Mouse (Mus musculus): ENCODE measurements at regions not wholly inside any gene's neighbourhood (a gene's known extent, or its start where the extent isn't known, plus 50 kb on each side); places are given as distances from the start of the nearest gene placed in this dataset.
"Not testable (repeated sequence)": the region's sequence is repeated elsewhere in the genome, so short reads cannot be mapped to it uniquely, and the experiment has no call there.

- intact Hi-C loops (cut with DNase I): not testable (repeated sequence)
- peak in 1 of 2 experiments; percentile 33 for DNase-seq (ENCODE audit: extremely low spot score in 1 of 2, low spot score in 2 of 2)
These were observed 216.4 kb downstream of the Gm31371 start for GRCm38 (mm10) chr8:20119581-20119980.

DNA sequence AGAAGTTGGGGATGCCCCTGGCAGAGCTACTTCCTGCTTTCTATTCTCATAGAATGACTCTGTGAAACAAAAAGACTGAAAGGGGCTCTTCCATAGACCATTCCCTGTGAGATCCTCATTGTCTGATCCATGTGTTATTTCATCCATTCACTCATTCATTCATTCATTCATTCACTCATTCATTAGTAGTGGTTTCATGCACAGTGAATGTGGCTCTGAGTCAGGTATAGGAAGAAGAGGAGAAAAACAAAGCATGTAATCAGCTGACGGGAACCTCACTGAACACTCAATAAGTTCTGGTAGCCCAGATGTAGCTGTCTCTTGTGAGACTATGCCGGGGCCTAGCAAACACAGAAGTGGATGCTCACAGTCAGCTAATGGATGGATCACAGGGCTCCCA is 217.0 kb downstream of the Gm31371 start:
- intact Hi-C loops (cut with DNase I); DNase-seq (ENCODE audit: extremely low spot score in 1 of 2, low spot score in 2 of 2): not testable (repeated sequence)

GRCm38 (mm10) chr8:20121391-20121909 is 218.3 kb downstream of the Gm31371 start:
- intact Hi-C loops (cut with DNase I): not testable (repeated sequence)

DNA sequence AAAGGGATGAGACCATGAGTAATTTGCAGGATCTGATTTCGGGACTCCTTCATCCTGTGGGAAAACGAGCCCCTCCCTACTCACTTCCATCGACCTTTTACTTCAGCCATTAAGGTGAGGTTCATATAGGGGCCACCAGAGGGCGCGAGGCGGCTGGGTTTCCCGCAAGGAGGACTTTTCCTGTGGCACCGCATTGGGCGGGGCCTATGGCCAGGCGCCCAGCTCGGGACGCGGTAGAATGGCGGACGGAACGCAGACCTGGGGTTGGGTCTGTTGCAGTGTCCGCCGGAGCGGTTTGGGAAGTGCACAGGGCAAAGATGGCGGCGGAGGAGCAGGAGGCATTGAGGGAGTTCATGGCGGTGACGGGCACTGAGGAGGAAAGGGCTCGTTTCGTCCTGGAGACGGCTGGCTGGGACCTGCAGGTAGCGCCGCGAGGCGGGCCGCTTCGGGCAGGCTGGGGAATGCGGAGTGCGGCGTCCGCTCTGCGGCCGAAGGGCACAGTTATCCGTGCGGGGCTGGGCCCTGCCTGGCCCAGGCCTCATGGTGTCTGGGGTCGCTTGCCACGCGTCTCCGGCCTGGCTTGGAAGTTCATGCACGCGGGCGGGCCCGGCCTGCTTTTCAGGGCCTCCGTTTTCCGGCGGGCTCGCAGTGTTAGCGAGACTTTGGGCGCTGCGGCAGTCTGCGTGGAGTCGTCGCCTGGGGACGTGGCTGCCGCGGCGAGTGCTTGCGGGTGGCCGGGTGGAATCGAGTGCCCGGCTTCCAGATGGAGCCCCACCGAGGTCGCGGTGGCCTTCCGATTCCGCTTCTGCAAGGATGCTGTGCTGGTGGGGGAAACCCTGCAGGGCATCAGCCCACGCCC is 219.1 kb downstream of the Gm31371 start:
- intact Hi-C loops (cut with DNase I): not testable (repeated sequence)

More at GRCm38 (mm10) chr8:20121391-20121909, 218.3 kb downstream of the Gm31371 start:
- DNase-seq (ENCODE audit: extremely low spot score in 1 of 2, low spot score in 2 of 2): not testable (repeated sequence)

GRCm38 (mm10) chr8:20123545-20123944 is 220.4 kb downstream of the Gm31371 start:
- intact Hi-C loops (cut with DNase I): not testable (repeated sequence)
- DNase-seq (ENCODE audit: extremely low spot score in 1 of 2, low spot score in 2 of 2): peak in 1 of 2 experiments; percentile 4

More for the DNA sequence above, 219.1 kb downstream of the Gm31371 start:
- peak; percentile 100 for DNase-seq (ENCODE audit: extremely low spot score in 1 of 2, low spot score in 2 of 2)

DNA sequence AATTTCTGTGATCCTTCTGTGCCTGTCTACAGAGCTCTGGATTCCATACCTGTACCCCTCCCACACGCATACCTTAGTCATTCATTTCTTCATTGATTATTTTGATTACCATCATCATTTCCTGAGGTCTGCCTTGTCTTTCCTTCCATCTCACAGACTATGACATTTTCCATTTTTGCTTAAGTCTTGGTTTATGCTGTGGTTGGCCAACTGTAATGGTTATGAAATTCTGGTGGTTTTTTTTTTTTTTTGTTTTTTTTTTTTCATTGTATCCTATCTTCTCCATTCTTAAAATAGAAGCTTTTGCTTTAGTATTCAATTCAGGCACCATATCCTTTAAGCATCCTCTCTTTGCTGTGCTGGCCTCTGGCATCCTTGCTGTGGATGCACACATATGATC is 227.4 kb downstream of the Gm15319 start:
- intact Hi-C loops (cut with DNase I); DNase-seq (ENCODE audit: extremely low spot score in 1 of 2, low spot score in 2 of 2): not testable (repeated sequence)

DNA sequence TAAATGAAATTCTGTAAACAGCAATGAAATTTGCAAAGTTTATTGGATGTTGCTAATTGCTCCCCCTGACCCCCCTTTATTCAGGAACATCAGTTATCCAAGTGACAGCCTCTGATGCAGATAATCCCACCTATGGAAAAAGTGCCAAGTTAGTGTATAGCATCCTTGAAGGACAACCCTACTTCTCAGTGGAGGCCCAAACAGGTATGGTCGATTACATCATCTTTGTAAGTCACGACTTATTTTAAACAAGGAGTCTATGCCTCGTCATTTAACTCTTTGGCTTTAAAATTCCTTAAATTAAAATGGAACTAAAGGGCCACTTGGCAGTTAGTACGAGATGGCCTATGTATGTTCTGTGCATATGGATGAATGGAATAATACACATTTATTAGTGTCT is 217.6 kb downstream of the Gm15319 start:
- intact Hi-C loops (cut with DNase I); DNase-seq (ENCODE audit: extremely low spot score in 1 of 2, low spot score in 2 of 2): not testable (repeated sequence)

GRCm38 (mm10) chr8:20151317-20152047 is 211.5 kb downstream of the Gm15319 start:
- intact Hi-C loops (cut with DNase I): not testable (repeated sequence)
- DNase-seq (ENCODE audit: extremely low spot score in 1 of 2, low spot score in 2 of 2): peak in 1 of 2 experiments; percentile 3

DNA sequence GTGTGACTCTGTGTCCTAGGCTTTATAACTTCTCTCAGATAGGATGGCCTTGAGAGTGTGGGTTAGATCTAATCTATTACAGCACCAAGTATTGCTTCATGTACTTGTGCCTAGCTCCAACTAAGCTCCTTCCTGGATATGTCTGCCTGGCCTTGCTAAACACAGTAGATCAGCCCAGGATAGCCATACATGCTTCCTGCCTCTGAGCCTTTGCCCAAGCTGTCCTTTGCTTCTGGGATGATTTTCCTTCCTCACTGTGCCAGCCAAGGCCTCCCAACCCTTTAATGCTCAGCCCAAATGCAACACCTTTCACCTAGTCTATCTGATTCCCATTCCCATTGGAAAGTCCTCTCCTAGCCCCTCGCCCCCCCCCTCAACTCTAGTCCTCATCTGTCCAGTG is 208.9 kb downstream of the Gm15319 start:
- intact Hi-C loops (cut with DNase I): not testable (repeated sequence)
- DNase-seq (ENCODE audit: extremely low spot score in 1 of 2, low spot score in 2 of 2): peak in 1 of 2 experiments; percentile 22

All from left cerebral cortex, postnatal 10 days (tissue).